Mouse (Mus musculus) hindbrain, embryonic 10.5 days (tissue): ENCODE results near the gene Gm17622. TPM values are rescaled to one million over a fixed set of nuclear protein-coding genes. Genes with fewer than 3 reads are reported as not detected.

Experiments used
- DNase-seq: peaks from one replicate; pipeline ENCODE4 v3.0.0-alpha.2; 2017; ENCODE audit warnings: low spot score
- H3K27ac ChIP-seq: fragments of 300-500 bp; sonication (generic); 2 replicates; pipeline ENCODE4 v1.5.1; 2016; ENCODE audit warnings: mild to moderate bottlenecking, moderate library complexity
- H3K27me3 ChIP-seq: fragments of 300-500 bp; sonication (generic); 2 replicates; pipeline ENCODE4 v1.6.1; 2016; ENCODE audit warnings: mild to moderate bottlenecking; ENCODE audit not compliant: poor library complexity, insufficient read depth, severe bottlenecking
- H3K36me3 ChIP-seq: fragments of 300-500 bp; sonication (generic); 2 replicates; pipeline ENCODE4 v1.6.1; 2016; ENCODE audit warnings: mild to moderate bottlenecking, moderate library complexity
- H3K4me1 ChIP-seq: fragments of 300-500 bp; sonication (generic); replicated peaks from 2 replicates; pipeline ENCODE4 v1.6.1; 2016; ENCODE audit warnings: mild to moderate bottlenecking
- H3K4me3 ChIP-seq: fragments of 300-500 bp; sonication (generic); 2 replicates; pipeline ENCODE4 v1.5.1; 2016; ENCODE audit warnings: mild to moderate bottlenecking, moderate library complexity
- H3K9me3 ChIP-seq: fragments of 300-500 bp; sonication (generic); 2 replicates; pipeline ENCODE4 v1.6.1; 2016; ENCODE audit warnings: mild to moderate bottlenecking, moderate library complexity
- WGBS: fragments of 180-500 bp; shearing (Covaris S2); methylation state at CpG from one replicate; pipeline ENCODE4 v1.1.7; 2016; 5-methylcytosine and 5-hydroxymethylcytosine counted together
- polyA plus RNA-seq: library from polyadenylated mRNA; unstranded; fragments of >200 nt; fragmentation: Nextera tagmentation; extraction: Ambion mirVana; gene quantifications from 2 replicates; pipeline ENCODE4 v1.2.1, GENCODE M21; 2016

Gene Gm17622
- polyA plus RNA-seq, 1 experiment from 2014 or later = not detected

DNA sequence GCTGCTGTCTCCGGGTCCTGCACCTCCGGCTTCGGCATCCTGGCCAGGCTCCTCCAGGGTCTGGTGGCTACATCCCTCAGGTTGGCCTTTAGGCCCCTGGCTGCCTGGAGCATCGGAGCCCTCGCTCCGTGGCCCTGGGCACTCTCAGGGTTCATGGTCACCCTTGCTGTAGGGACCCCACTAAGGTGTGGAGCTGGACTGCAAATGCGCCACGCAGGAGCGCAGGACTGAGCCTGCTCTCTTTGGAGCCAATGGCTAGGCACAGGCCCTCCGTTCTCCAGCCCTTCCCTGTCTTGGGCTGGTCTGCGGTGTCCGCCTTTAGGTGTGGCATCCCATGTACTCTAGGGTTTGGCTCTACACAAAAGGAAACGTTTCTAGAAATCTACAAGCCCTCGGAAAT lies 19.6 kb upstream of the Gm17622 start, which contains the start of gene Ankdd1b:
Gene Ankdd1b, minus strand, starts transcription at position 242 of the 400 bp plus-strand sequence.
- no peaks in the 10 kb centered on the region for H3K9me3 ChIP-seq
- H3K4me3 ChIP-seq = no peak within 1 kb of the TSS
- no peaks in the 10 kb centered on the region for H3K27me3 ChIP-seq
- 89% methylated on average over 14 of the region's 14 CpGs for WGBS
- H3K27ac ChIP-seq = no peak within 1 kb of the TSS
- no peak for DNase-seq
- no peaks in the 10 kb centered on the region for H3K4me1 ChIP-seq
- no peaks in the 10 kb centered on the region for H3K36me3 ChIP-seq

- no peaks in the 10 kb centered on the region for H3K9me3 ChIP-seq
- 0 out of 2 replicates have a peak, but pooled peaks cover 3% of the 10 kb centered on the region for H3K36me3 ChIP-seq
- 97% methylated on average over 4 of the region's 4 CpGs for WGBS
- H3K27ac ChIP-seq = no peak overlapping the region
- no peaks in the 10 kb centered on the region for H3K4me1 ChIP-seq
- no peak for DNase-seq
- H3K27me3 ChIP-seq = no peaks in the 10 kb centered on the region
- H3K4me3 ChIP-seq = no peak overlapping the region
These were observed 13.3 kb upstream of the Gm17622 start for GRCm38 (mm10) chr13:96477226-96477625.

- H3K27ac ChIP-seq = no peak overlapping the region
- WGBS = 96% methylated on average over 1 of the region's 1 CpGs
- H3K4me3 ChIP-seq = no peak overlapping the region
- no peaks in the 10 kb centered on the region for H3K4me1 ChIP-seq
- DNase-seq = no peak
- H3K36me3 ChIP-seq = peaks cover 12% of the 10 kb centered on the region; the same call in 1 of the 2 replicates
- no peaks in the 10 kb centered on the region for H3K9me3 ChIP-seq
- no peaks in the 10 kb centered on the region for H3K27me3 ChIP-seq
These were observed 11.5 kb upstream of the Gm17622 start for GRCm38 (mm10) chr13:96478991-96479390.

DNA sequence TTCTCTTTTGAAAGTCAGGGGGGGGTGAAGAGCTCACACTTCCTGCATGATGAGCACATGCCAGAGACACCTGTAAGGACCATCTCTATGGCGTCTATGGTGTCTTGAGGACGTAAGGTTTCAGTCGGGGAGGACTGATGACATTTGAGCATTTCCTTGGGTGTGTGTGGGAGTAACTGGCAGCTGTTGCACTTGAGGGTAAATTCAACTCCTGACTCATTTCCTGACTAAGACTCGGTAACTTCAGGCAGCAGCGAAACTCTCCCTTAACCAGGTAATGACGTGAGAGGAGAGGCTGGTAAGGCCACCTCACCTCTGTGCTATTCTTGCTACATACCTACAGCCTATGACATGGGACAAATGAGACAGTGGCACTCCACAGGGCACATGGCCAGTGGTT lies 3.3 kb upstream of the Gm17622 start:
- Histone ChIP-seq H3K4me1 (no peaks in the 10 kb centered on the region), H3K27ac (no peak overlapping the region), H3K4me3 (no peak overlapping the region), H3K9me3 (no peaks in the 10 kb centered on the region), H3K27me3 (no peaks in the 10 kb centered on the region), H3K36me3 (peaks cover 50% of the 10 kb centered on the region)
- DNase-seq = no peak
- 93% methylated on average over 6 of the region's 6 CpGs for WGBS

DNA sequence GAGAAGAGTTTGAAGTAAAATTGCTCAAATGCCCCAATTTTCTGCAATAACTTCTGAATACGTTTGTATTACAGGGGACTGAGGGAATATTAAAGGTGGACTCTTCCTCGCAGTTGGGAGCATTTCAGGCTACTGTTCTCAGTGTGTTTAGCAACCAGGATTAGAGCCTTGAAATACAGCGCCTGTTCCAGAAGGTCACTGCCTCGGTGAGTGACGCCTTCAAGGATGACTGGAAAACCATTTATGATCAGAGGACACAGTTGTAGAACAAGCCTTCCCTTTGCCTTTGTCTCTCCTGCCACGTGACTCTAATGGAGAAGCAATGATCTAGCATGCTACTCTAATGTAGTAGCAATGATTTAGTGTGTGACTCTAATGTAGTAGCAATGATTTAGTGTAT lies 2.6 kb upstream of the Gm17622 start:
- H3K9me3 ChIP-seq = no peaks in the 10 kb centered on the region
- WGBS = 95% methylated on average over 6 of the region's 6 CpGs

GRCm38 (mm10) chr13:96496630-96497029 lies 6.1 kb downstream of the Gm17622 start:
- H3K27ac ChIP-seq = no peak overlapping the region
- no peak for DNase-seq
- H3K4me1 ChIP-seq = no peaks in the 10 kb centered on the region; the same call in 1 of the 2 replicates
- H3K9me3 ChIP-seq = no peaks in the 10 kb centered on the region
- H3K4me3 ChIP-seq = no peak overlapping the region
- H3K27me3 ChIP-seq = no peaks in the 10 kb centered on the region
- H3K36me3 ChIP-seq = peaks cover 9% of the 10 kb centered on the region; the same call in 1 of the 2 replicates
- 91% methylated on average over 8 of the region's 8 CpGs for WGBS

More for the DNA sequence above, 2.6 kb upstream of the Gm17622 start:
- no peak overlapping the region for H3K4me3 ChIP-seq
- H3K27ac ChIP-seq = no peak overlapping the region
- no peak for DNase-seq
- peaks cover 50% of the 10 kb centered on the region for H3K36me3 ChIP-seq
- H3K27me3 ChIP-seq = no peaks in the 10 kb centered on the region
- H3K4me1 ChIP-seq = no peaks in the 10 kb centered on the region; the same call in 1 of the 2 replicates

DNA sequence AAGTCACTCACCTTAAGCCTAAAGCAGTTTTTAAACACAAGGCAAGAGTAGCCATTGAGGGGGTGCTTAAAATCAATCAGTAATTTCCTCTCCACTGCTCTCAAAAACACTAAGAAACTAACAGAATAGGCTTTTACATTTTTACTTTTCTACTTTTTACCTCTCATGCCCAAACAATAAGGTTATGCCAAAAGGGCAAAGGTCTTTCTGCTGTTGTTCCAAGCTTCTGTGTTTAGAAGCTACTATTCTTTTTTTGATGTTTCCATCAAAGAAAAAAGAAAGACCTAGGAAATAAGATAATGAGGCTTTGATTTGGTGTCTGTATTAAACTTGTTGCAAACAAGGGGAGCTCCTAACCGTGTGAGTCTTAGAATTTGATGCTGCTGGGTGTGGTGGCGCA lies 9.4 kb downstream of the Gm17622 start:
- DNase-seq = no peak
- no peak overlapping the region for H3K27ac ChIP-seq
- no peaks in the 10 kb centered on the region for H3K27me3 ChIP-seq
- no peak overlapping the region for H3K4me3 ChIP-seq
- WGBS = 81% methylated on average over 2 of the region's 2 CpGs
- H3K9me3 ChIP-seq = no peaks in the 10 kb centered on the region
- H3K4me1 ChIP-seq = no peaks in the 10 kb centered on the region
- peaks cover 9% of the 10 kb centered on the region; the same call in 1 of the 2 replicates for H3K36me3 ChIP-seq

DNA sequence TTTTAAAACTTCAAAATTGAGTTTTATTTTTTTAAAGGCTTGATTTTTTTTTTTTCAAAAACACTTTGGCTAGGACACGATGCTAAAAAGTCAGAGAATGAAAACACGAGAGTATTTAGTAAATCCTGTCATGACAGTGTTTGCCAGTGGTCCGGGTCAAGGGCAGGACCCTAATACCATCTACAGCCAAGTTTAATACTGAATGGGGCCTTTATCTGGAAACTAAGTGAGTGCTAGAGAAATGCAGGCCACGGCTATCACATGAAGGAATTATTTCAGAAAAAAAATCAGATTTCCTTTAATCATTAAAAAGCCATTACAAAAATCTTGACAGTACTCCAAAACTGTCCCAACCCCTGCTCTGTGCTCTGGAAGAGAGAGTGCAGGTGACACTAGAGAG lies 15.1 kb downstream of the Gm17622 start:
- Histone ChIP-seq H3K27me3 (no peaks in the 10 kb centered on the region), H3K4me3 (no peak overlapping the region), H3K27ac (no peak overlapping the region), H3K4me1 (no peaks in the 10 kb centered on the region), H3K9me3 (no peaks in the 10 kb centered on the region), H3K36me3 (peaks cover 7% of the 10 kb centered on the region; the same call in 1 of the 2 replicates)
- DNase-seq = no peak
- WGBS = 86% methylated on average over 4 of the region's 4 CpGs

- WGBS = 89% methylated on average over 6 of the region's 6 CpGs
- no peaks in the 10 kb centered on the region for H3K9me3 ChIP-seq
- no peaks in the 10 kb centered on the region for H3K4me1 ChIP-seq
These were observed 15.8 kb downstream of the Gm17622 start for GRCm38 (mm10) chr13:96506313-96506712.

DNA sequence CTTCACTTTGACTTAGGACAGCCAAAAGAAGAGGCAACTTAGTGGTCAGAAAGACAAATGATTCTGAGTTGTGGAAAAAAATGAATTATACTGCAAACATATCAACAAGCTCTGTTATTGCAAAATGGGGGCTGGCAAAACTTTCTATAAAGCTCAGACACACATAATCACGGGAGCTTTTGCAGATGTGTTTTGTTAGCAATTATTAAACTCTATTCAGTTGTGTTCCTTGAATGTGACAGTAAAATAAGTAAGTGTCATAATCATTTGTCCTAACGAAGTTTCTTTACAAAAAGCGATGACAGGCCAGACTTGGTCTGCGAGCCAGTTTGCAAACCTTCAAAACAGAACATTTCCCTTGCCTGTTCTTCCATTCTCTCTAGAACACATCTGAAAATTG lies 17.0 kb downstream of the Gm17622 start:
- Histone ChIP-seq H3K36me3 (0 out of 2 replicates have a peak, but pooled peaks cover 4% of the 10 kb centered on the region), H3K4me3 (no peak overlapping the region), H3K4me1 (no peaks in the 10 kb centered on the region), H3K9me3 (no peaks in the 10 kb centered on the region), H3K27ac (no peak overlapping the region), H3K27me3 (no peaks in the 10 kb centered on the region)
- DNase-seq = no peak
- WGBS = 93% methylated on average over 4 of the region's 4 CpGs

More at GRCm38 (mm10) chr13:96506313-96506712, 15.8 kb downstream of the Gm17622 start:
- Histone ChIP-seq H3K36me3 (0 out of 2 replicates have a peak, but pooled peaks cover 4% of the 10 kb centered on the region), H3K27ac (no peak overlapping the region), H3K4me3 (no peak overlapping the region), H3K27me3 (no peaks in the 10 kb centered on the region)
- no peak for DNase-seq

DNA sequence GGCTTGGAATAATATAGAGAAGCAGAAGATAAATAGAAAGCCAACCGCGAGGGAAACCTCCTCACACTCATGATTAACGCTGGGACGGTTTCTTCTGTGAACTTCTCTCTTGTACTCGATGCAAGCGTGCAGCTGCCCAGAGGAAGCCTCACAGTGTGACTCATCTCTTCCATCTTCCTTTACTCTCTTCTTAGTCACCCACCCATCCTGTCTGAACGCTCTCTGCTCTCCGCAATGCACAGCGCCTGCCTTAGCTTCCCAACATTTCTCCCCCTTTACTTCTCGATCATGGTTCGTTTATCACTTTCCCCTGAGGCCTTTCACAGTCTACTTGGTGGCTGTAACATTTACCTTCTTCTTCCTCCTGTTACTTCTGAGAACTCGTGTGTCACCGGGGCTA lies 20.1 kb downstream of the Gm17622 start:
- H3K36me3 ChIP-seq = 0 out of 2 replicates have a peak, but pooled peaks cover 4% of the 10 kb centered on the region

DNA sequence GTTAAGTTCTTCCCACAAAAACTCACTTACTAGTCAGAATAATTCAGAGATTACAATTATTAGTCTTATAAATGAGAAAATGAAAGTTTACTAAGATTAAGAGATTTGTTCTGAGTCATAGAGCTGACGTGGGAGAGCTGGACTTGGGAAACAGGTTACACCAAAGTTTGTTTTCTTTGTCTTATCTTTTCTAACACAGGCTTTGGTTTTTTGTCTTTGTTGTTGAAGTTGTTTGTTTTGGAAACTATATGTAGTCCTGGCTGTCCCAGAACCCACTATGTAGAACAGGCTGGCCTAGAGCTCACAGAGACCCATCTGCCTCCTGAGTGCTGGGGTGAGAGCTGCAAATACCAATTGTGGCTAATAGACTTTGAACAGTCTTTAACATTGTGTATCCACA lies 20.7 kb downstream of the Gm17622 start:
- DNase-seq = no peak
- H3K27ac ChIP-seq = no peak overlapping the region
- H3K4me1 ChIP-seq = no peaks in the 10 kb centered on the region
- peaks cover 6% of the 10 kb centered on the region; the same call in 1 of the 2 replicates for H3K36me3 ChIP-seq
- WGBS = 80% methylated on average over 1 of the region's 1 CpGs
- H3K27me3 ChIP-seq = no peaks in the 10 kb centered on the region
- H3K4me3 ChIP-seq = no peak overlapping the region
- no peaks in the 10 kb centered on the region for H3K9me3 ChIP-seq

More for the DNA sequence above, 20.1 kb downstream of the Gm17622 start:
- Histone ChIP-seq H3K4me3 (no peak overlapping the region), H3K27ac (no peak overlapping the region), H3K9me3 (no peaks in the 10 kb centered on the region), H3K4me1 (no peaks in the 10 kb centered on the region), H3K27me3 (no peaks in the 10 kb centered on the region)
- 89% methylated on average over 13 of the region's 13 CpGs for WGBS
- no peak for DNase-seq

GRCm38 (mm10) chr13:96511893-96512292 lies 21.4 kb downstream of the Gm17622 start:
- no peak overlapping the region for H3K4me3 ChIP-seq
- H3K4me1 ChIP-seq = no peaks in the 10 kb centered on the region
- H3K27ac ChIP-seq = no peak overlapping the region
- H3K36me3 ChIP-seq = peaks cover 12% of the 10 kb centered on the region; the same call in 1 of the 2 replicates
- DNase-seq = no peak
- WGBS = 82% methylated on average over 5 of the region's 5 CpGs
- no peaks in the 10 kb centered on the region for H3K9me3 ChIP-seq
- H3K27me3 ChIP-seq = no peaks in the 10 kb centered on the region
